Mouse (Mus musculus) adrenal gland, postnatal 36 days (tissue): ENCODE measurements around the gene Apopt1. TPM values are rescaled to one million over a fixed set of nuclear protein-coding genes. Genes with fewer than 3 reads are reported as not detected.
A peak's percentile ranks its signal among the peaks of the same experiment; 100 is the strongest.
"Not testable (repeated sequence)": the region's sequence is repeated elsewhere in the genome, so short reads cannot be mapped to it uniquely, and the experiment has no call there.

Experiments
- DNase-seq, 2 experiments: peaks; one replicate each; pipeline ENCODE4 v3.0.0; 2021; ENCODE audit warnings: mixed read lengths in 1 of 2
- total RNA-seq, 2 experiments: library from RNA; stranded (reverse); gene quantifications; 2 replicates each; pipeline ENCODE4 v1.2.3; 2021

The Apopt1 gene
- total RNA-seq, 2 experiments from 2014 or later = 58.8 to 76.2 TPM

GRCm38 (mm10) chr12:111705186-111705973 lies 7.7 kb upstream of the Apopt1 start:
- peak; percentile 64 to 69 for DNase-seq

GRCm38 (mm10) chr12:111708181-111708580 lies 4.9 kb upstream of the Apopt1 start:
- no peak for DNase-seq

GRCm38 (mm10) chr12:111710091-111710490 lies 3.0 kb upstream of the Apopt1 start:
- no peak for DNase-seq

- peak in 1 of 2 experiments; percentile 36 for DNase-seq
Measured at GRCm38 (mm10) chr12:111712476-111712875, 585 bp upstream of the Apopt1 start.

GRCm38 (mm10) chr12:111713880-111714279 lies 819 bp downstream of the Apopt1 start:
- not testable (repeated sequence) for DNase-seq

DNA sequence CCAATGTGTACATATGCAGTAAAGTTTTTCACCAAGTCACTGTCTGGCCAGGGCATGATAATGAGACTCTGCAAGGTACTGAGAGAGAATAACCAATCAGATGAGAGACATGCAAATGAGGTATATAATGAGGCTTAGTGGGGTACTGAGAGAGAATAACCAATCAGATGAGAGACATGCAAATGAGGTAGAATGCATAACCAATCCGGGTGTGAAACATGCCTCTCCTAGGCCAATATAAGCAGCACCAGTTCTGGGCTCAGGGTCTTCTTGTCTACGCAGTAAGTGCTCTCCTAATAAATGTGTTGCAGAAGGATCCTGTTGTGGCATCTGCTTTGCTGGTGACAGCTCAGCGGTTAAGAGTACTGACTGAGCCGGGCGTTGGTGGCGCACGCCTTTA lies 3.4 kb downstream of the Apopt1 start:
- no peak for DNase-seq

- no peak for DNase-seq
Measured at GRCm38 (mm10) chr12:111718656-111719055, 5.6 kb downstream of the Apopt1 start.

DNA sequence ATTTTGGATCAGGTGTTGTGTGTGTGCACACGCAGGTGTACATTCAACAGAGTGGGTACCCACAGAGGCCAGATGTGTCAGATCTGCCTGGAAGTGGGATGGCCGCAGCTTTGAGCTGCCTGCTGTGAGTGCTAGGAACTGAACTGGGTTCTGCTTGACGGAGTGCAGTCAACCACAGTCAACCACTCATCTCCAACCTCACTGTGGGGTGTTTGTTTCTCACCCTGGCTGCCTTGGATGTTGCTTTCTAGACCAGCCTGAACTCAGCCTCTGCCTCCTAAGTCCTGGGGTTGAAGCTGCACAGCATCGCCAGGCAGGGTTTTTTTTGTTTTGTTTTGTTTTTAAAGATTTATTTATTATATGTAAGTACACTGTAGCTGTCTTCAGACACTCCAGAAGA lies 7.2 kb downstream of the Apopt1 start:
- DNase-seq = no peak

DNA sequence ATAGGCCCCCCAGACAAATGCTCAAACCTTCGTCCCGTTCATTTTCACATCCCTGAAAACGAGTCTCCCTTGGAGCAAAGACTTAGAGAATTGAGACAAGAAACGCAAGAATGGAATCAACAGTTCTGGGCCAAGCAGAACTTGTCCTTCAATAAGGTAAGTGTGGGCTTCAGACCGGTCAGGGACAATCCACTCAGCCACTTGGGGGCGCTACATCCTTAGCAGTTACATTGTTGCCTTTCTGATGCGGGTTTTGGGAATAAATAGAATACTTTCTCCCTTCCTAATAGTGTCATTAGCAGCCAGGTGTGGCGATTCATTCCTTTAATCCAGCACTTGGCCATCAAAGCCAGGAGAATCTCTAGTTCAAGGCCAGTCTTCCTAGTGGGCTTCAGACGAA lies 9.6 kb downstream of the Apopt1 start:
- DNase-seq = peak; percentile 46 to 60

DNA sequence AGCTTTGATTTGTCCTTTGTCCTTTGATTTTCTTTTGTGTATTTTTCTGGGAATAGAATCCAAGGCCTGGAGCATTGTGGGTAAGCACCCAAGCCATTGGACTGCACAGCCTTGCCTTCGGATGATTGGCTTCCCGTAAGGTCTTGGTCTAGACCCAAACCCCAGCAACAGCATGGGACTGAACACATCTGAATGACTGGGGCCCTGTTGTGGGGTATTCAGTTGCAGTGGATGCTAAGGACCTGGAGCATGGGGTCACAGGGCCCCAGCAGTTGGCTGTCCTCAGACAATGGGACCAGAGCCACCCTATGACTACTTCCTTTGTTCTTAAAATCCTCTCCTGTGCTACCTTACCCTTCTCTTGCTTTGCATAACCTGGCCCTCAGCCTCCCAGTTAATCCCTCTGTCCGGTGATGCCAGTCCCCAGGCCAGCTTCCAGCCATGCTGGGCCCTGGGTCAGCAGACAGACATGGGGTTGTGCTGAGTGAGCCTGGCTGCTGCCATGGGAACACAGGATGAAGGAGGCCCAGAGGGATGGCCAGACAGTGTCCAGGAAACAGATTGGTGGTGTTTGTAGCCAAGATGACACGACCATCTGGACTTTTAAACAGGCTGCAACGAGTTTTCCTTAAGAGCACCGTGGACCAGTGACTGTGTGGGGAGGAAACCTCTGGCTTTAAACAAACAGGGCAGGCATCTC lies 11.7 kb downstream of the Apopt1 start:
- no peak for DNase-seq

GRCm38 (mm10) chr12:111725338-111726121 lies 12.5 kb downstream of the Apopt1 start:
- no peak for DNase-seq

GRCm38 (mm10) chr12:111726122-111726463 lies 13.0 kb downstream of the Apopt1 start:
- peak; percentile 23 to 48 for DNase-seq

DNA sequence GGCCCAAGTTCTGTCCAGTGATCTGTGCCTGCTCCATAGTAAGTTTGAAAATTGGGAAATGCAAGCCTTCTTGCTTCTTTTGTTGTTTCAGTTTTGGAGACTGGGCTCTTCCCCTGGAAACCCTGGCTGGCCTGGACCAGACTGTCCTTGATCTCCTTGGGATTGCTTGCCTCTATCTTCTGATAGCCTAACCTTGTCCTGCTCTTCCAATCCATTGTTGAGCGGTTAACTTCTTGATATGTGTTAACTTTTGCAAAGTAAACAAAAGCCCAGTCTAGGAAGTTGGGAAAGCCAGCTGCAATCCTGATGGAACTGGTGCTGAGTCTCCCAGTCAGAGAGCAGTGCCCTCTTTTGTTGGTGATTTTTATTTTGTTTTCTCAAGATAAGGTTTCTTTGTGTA lies 14.9 kb downstream of the Apopt1 start:
- no peak for DNase-seq

DNA sequence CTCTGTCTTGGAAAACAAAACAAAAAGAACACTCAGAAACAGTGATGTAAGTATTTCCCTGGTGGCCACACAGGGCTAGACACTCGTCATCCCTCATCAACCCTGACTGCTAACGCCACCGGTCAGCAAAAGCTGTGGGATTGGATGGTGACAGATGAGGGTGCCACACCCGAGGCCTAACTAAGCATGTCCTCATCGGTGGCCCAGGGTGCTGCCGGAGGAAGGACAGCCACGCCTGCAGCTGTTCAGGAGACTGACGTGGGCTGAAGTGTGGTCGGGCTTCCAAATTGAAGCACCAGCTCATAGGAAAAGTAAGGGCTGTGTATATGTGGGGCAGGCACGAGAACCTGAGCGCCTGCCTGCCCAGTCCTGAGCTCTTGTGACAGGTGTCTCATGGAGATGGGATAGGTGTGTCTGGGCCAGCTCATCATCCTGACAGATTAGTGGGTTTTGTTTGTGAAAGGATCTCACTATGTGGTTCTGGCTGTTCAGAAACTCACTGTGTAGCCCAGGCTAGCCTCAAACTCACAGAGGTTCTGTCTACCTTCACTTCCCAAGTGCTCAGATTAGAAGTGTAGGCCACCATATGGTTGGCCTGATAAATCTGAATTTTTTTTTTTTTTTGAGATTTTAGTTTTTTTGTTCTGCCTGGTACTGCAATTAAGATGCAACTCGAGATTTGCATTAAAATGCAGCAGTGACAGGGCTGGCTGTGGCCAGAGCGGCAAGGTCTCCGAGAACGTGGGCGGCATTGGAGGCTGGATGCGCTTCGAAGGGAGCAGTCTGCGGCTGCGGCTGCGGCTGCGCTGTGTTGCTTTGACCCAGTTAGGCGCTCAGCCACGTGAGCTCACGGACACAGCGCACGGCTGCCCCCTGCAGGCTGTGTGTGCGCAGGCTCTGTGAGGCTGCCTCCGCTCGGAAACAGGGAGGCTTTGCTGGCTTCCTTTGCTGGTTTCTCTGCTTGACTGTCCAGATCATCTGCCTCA lies 19.1 kb downstream of the Apopt1 start:
- peak; percentile 91 to 95 for DNase-seq

DNA sequence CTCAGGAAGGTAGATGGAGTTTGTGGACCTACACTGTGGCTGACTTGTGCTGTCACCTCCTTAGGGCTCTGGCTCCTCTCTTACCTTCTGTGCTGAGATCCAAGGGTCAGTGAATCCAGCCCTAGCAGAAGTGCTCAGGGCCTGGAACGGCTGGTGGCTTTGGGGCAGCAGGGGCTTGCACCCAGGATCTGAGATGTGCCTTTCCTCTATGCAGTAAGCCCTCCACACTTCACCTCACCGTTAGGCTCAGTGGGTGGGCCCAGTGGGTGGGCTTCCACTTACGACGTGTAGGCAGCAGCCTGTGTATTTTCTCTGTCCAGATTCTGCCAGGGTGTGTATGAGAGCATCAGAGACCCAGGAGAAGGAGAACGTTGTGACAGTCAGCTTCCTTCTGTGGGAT lies 19.9 kb downstream of the Apopt1 start:
- no peak for DNase-seq

DNA sequence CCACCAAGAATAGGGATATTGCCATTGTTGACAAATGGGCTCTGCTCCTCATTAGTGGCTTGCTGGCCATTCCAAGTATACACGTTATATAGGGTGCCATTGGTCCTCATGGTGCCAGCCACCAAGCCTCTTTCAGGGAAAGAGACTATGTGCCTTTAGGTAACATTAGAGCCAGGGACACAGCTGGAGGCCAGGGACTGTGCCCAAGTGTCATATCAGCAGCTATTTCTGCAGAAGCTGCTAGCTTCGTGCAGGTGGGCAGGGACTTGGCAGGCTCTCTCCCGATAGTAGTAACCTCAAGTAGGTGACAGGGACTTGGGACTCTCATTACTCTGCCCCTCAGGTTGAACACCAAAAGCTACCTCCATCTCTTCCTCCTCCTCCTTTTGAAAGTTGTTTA lies 21.9 kb downstream of the Apopt1 start:
- no peak for DNase-seq

DNA sequence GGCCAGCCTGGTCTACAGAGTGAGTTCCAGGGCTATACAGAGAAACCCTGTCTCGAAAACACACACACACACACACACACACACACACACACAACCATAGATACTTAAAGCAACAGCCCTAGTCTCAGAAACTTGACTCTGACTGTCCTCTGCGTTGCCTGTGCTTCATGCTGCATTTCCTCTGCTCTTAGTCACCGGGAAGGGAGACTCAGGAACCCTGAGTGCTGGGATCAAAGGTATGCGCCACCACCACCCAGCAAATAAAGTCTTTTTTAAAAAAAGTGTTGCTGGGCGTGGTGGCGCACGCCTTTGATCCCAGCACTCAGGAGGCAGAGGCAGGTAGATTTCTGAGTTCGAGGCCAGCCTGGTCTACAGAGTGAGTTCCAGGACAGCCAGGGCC lies 23.6 kb downstream of the Apopt1 start:
- not testable (repeated sequence) for DNase-seq

- DNase-seq = no peak
Measured at GRCm38 (mm10) chr12:111737370-111737769, 24.3 kb downstream of the Apopt1 start.

DNA sequence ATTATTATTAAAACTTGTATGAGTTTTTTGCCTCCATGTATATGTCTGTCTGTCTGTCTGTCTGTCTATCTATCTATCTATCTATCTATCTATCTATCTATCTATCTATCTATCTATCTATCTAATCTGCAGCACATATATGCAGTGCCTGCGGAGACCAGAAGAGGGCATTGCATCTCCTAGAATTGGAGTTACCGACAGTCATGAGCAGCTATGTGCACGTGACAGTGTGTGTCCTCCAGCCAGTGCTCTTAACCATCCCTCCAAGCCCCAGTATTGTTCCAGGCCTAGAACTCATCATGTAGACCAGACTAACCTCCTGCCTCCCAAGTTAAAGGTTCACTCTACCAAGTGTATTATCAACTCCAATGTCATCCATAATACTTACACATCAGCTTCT lies 25.7 kb downstream of the Apopt1 start:
- peak; percentile 74 to 78 for DNase-seq

DNA sequence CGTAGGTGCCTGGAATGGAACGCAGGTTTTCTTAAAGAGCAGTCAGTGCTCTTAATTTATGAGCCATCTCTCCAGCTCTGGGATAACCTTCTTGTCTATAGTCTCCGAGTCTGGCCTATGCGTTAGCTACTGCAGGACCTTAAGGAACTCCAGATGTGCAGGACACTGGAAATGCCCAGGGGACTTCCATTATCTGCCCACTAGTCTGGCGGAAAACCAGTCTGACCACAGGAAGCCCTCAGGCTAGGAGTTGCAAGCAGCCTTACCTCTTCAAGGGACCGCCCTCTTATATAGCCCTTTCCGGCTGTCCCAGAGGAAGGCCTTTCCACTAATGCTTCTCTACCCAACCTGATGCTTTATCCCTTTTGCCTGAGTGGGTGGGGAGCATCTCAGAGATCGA lies 28.3 kb downstream of the Apopt1 start:
- no peak for DNase-seq

- DNase-seq = no peak
Measured at GRCm38 (mm10) chr12:111743419-111743818, 30.4 kb downstream of the Apopt1 start.

DNA sequence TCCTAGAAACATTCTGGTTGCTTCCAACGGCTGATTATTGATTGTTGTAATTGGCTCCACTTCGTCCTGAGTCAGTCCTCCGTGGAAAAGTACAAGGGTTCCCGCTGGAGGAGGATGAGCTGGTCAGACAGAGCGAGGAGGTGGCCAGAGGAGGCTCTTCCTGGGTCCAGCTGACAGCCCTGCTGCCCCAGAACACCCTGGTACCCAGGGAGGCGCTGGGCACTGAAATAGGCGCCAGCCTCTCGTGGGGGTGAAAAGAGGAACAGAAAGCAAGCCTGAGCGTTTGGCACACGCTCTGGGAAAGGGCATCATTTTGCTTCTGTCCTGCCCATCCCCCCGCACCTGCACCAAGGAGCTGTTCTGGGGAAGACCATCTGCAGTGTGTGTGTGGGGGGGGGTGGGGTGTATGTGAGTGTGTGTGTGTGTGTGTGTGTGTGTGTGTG lies 30.9 kb downstream of the Apopt1 start:
- peak in 1 of 2 experiments; percentile 44 for DNase-seq
